Mouse (Mus musculus): ENCODE data around the gene Nmnat3. TPM values are rescaled to one million over a fixed set of nuclear protein-coding genes. Genes with fewer than 3 reads are reported as not detected.

The Nmnat3 gene
- polyA plus RNA-seq, 2 experiments: 19.1 to 26.8 TPM

DNA sequence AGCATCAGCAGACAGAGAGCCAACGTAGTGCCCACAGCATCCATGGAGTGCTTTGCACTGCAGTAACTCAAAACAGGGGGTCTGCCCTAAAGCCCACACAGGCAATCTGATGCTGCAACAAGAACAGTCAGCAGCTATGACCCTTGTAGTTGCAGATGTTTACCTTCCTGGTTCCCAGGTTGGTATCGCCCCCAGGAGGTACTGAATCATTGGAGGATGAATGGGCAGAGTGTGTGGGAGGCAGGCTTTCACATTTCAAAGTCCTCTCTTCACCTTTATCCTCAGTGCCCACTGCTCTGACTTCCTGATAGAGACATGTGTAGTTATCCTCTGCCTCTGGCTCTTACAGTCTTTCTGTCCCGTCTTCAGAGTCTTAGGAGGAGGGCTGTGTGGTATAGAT lies 134.7 kb downstream of the Nmnat3 start:
- Histone ChIP-seq H3K9ac (replicated peaks) (no peak overlapping the region), H3K9me3 (ENCODE audit: control insufficient read depth, low read length) (no peaks in the 10 kb centered on the region), H3K27me3 (ENCODE audit: control insufficient read depth, insufficient read depth, low read length) (peaks cover 17% of the 10 kb centered on the region), H3K27ac (no peak overlapping the region), H3K4me3 (ENCODE audit: insufficient read depth in 1 of 2, low read depth in 2 of 2, low read length in 2 of 2) (no peak overlapping the region), H3K36me3 (replicated peaks; ENCODE audit: control insufficient read depth, insufficient read depth, low read depth) (no peaks in the 10 kb centered on the region), H3K4me2 (ENCODE audit: low read depth) (no peak overlapping the region), H3K4me1 (replicated peaks; ENCODE audit: control insufficient read depth in 2 of 2, insufficient read depth in 2 of 2, low read length in 1 of 2) (peaks cover 0 to 6% of the 10 kb centered on the region in 2 experiments; a peak in 2 of 4 replicates)
- WGBS (ENCODE audit: insufficient replicate concordance): 48% methylated on average over 3 of the region's 3 CpGs
- TF ChIP-seq EP300 (IDR thresholded peaks at IDR 0.05; ENCODE audit: low read depth): no peak
- TF ChIP-seq CTCF (IDR thresholded peaks at IDR 0.05; ENCODE audit: low read depth): no peak
- DNase-seq (ENCODE audit: low read depth in 3 of 3, low spot score in 3 of 3) (no peak), ATAC-seq (ENCODE audit: insufficient read depth) (no peak)

DNA sequence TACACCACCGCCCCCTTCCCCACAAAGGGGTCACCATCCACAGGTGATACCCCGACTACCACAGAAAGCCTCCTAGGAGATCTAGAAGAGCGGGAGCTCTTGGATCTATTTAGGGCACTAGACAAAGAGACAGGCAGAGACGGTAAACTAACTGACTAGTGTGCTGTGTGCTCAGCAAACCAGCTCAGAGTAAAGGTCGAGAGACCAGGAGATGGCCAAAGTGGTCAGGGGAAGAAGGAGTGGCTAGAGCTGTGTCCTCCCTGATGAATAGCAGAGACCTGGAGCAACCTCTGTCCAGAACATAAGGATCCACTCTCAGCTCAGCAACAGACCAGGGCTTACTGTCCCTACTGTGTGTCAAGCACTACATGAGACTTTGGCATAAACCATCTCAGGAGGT lies 135.4 kb downstream of the Nmnat3 start, which contains the start of gene Rbp1:
Gene Rbp1 (plus strand): TSS at position 306 of the 400 bp plus-strand sequence.
- H3K4me2 ChIP-seq (ENCODE audit: low read depth): peak within 1 kb of the TSS; percentile 18

GRCm38 (mm10) chr9:98423691-98424090 lies 136.5 kb downstream of the Nmnat3 start:
- Histone ChIP-seq H3K36me3 (replicated peaks; ENCODE audit: control insufficient read depth, insufficient read depth, low read depth) (no peaks in the 10 kb centered on the region), H3K4me3 (ENCODE audit: insufficient read depth in 1 of 2, low read depth in 2 of 2, low read length in 2 of 2) (no peak overlapping the region), H3K4me2 (ENCODE audit: low read depth) (peak overlapping the region; percentile 47), H3K27ac (no peak overlapping the region), H3K27me3 (ENCODE audit: control insufficient read depth, insufficient read depth, low read length) (peaks cover 17% of the 10 kb centered on the region), H3K9ac (replicated peaks) (no peak overlapping the region), H3K4me1 (replicated peaks; ENCODE audit: control insufficient read depth in 2 of 2, insufficient read depth in 2 of 2, low read length in 1 of 2) (peaks cover 0 to 17% of the 10 kb centered on the region in 2 experiments; a peak in 2 of 4 replicates), H3K9me3 (ENCODE audit: control insufficient read depth, low read length) (no peaks in the 10 kb centered on the region)
- 20% methylated on average over 4 of the region's 4 CpGs for WGBS (ENCODE audit: insufficient replicate concordance)
- ATAC-seq (ENCODE audit: insufficient read depth) (no peak), DNase-seq (ENCODE audit: low read depth in 3 of 3, low spot score in 3 of 3) (no peak)
- TF ChIP-seq CTCF (IDR thresholded peaks at IDR 0.05; ENCODE audit: low read depth) (no peak), EP300 (IDR thresholded peaks at IDR 0.05; ENCODE audit: low read depth) (no peak)

More for the DNA sequence above, 135.4 kb downstream of the Nmnat3 start, which contains the start of gene Rbp1:
- Histone ChIP-seq H3K27me3 (ENCODE audit: control insufficient read depth, insufficient read depth, low read length) (peaks cover 17% of the 10 kb centered on the region), H3K27ac (no peak within 1 kb of the TSS), H3K9me3 (ENCODE audit: control insufficient read depth, low read length) (no peaks in the 10 kb centered on the region), H3K4me1 (replicated peaks; ENCODE audit: control insufficient read depth in 2 of 2, insufficient read depth in 2 of 2, low read length in 1 of 2) (peaks cover 0 to 14% of the 10 kb centered on the region in 2 experiments; a peak in 2 of 4 replicates), H3K4me3 (ENCODE audit: insufficient read depth in 1 of 2, low read depth in 2 of 2, low read length in 2 of 2) (no peak within 1 kb of the TSS), H3K9ac (replicated peaks) (no peak within 1 kb of the TSS), H3K36me3 (replicated peaks; ENCODE audit: control insufficient read depth, insufficient read depth, low read depth) (no peaks in the 10 kb centered on the region)
- DNase-seq (ENCODE audit: low read depth in 3 of 3, low spot score in 3 of 3) (no peak), ATAC-seq (ENCODE audit: insufficient read depth) (peak; percentile 24; the same call in 1 of the 2 replicates)
- no peak for TF ChIP-seq EP300 (IDR thresholded peaks at IDR 0.05; ENCODE audit: low read depth)
- no peak for TF ChIP-seq CTCF (IDR thresholded peaks at IDR 0.05; ENCODE audit: low read depth)
- WGBS (ENCODE audit: insufficient replicate concordance): 59% methylated on average over 5 of the region's 5 CpGs

- Histone ChIP-seq H3K36me3 (replicated peaks; ENCODE audit: control insufficient read depth, insufficient read depth, low read depth) (no peaks in the 10 kb centered on the region), H3K9me3 (ENCODE audit: control insufficient read depth, low read length) (no peaks in the 10 kb centered on the region), H3K4me2 (ENCODE audit: low read depth) (peak overlapping the region; percentile 47), H3K27ac (no peak overlapping the region), H3K27me3 (ENCODE audit: control insufficient read depth, insufficient read depth, low read length) (peaks cover 17% of the 10 kb centered on the region), H3K4me3 (ENCODE audit: insufficient read depth in 1 of 2, low read depth in 2 of 2, low read length in 2 of 2) (peak overlapping the region; percentile 19 to 27; a peak in 3 of 4 replicates), H3K9ac (replicated peaks) (no peak overlapping the region), H3K4me1 (replicated peaks; ENCODE audit: control insufficient read depth in 2 of 2, insufficient read depth in 2 of 2, low read length in 1 of 2) (peaks cover 0 to 23% of the 10 kb centered on the region in 2 experiments; a peak in 2 of 4 replicates)
- no peak for DNase-seq (ENCODE audit: low read depth in 3 of 3, low spot score in 3 of 3)
- no peak for ATAC-seq (ENCODE audit: insufficient read depth)
- 5% methylated on average over 8 of the region's 8 CpGs for WGBS (ENCODE audit: insufficient replicate concordance)
- TF ChIP-seq CTCF (IDR thresholded peaks at IDR 0.05; ENCODE audit: low read depth) (no peak), EP300 (IDR thresholded peaks at IDR 0.05; ENCODE audit: low read depth) (no peak)
These were observed 137.1 kb downstream of the Nmnat3 start for GRCm38 (mm10) chr9:98424291-98424690.

- Histone ChIP-seq H3K27me3 (ENCODE audit: control insufficient read depth, insufficient read depth, low read length) (peaks cover 17% of the 10 kb centered on the region), H3K9ac (replicated peaks) (no peak overlapping the region; the same call in 1 of the 2 replicates), H3K4me2 (ENCODE audit: low read depth) (peak overlapping the region; percentile 47), H3K27ac (no peak overlapping the region), H3K4me1 (replicated peaks; ENCODE audit: control insufficient read depth in 2 of 2, insufficient read depth in 2 of 2, low read length in 1 of 2) (peaks cover 0 to 27% of the 10 kb centered on the region in 2 experiments; a peak in 2 of 4 replicates), H3K4me3 (ENCODE audit: insufficient read depth in 1 of 2, low read depth in 2 of 2, low read length in 2 of 2) (peak overlapping the region; percentile 42 to 65), H3K36me3 (replicated peaks; ENCODE audit: control insufficient read depth, insufficient read depth, low read depth) (no peaks in the 10 kb centered on the region), H3K9me3 (ENCODE audit: control insufficient read depth, low read length) (no peaks in the 10 kb centered on the region)
- TF ChIP-seq EP300 (IDR thresholded peaks at IDR 0.05; ENCODE audit: low read depth) (no peak), CTCF (IDR thresholded peaks at IDR 0.05; ENCODE audit: low read depth) (no peak)
- WGBS (ENCODE audit: insufficient replicate concordance): 1% methylated on average over 42 of the region's 42 CpGs
- peak; percentile 39; the same call in 1 of the 2 replicates for ATAC-seq (ENCODE audit: insufficient read depth)
- DNase-seq (ENCODE audit: low read depth in 3 of 3, low spot score in 3 of 3): no peak
These were observed 137.5 kb downstream of the Nmnat3 start for GRCm38 (mm10) chr9:98424725-98425210.

Data from liver, embryonic 14.5 days (tissue).